Comparison of ENCODE assay signal across 10 mouse cellular contexts in genomic region chr11:69876186-69876585, GRCm38 (mm10). TPM values are rescaled to one million over a fixed set of nuclear protein-coding genes. Genes with fewer than 3 reads are reported as not detected.
DNase-seq lines count a peak whose midpoint lies in the region; ATAC-seq and TF ChIP-seq lines count a peak whose summit lies in the region.
"Had no signal": no experiment of that assay in that cellular context is flagged by ENCODE, and none has a peak within 500 bp of the region (broad histone marks: within the 10 kb centered on the region; RNA-seq: fewer than 3 reads in every experiment).

No protein-coding gene starts in this region.

- TF ChIP-seq CTCF in kidney, adult 2 months (conservative IDR thresholded peaks at IDR 0.05; ENCODE audit: insufficient read depth, insufficient read length, low read depth, low read length), result no peak
- TF ChIP-seq CTCF in intestine, postnatal 0 days (IDR thresholded peaks at IDR 0.05; ENCODE audit: low read depth), result no peak

- H3K36me3 ChIP-seq in kidney, adult 2 months (ENCODE audit: control insufficient read depth, insufficient read depth, low read length), result no peaks in the 10 kb centered on the region
- H3K36me3 ChIP-seq in embryonic facial prominence, embryonic 15.5 days, result no peaks in the 10 kb centered on the region
- no peaks in the 10 kb centered on the region for H3K36me3 ChIP-seq in intestine, postnatal 0 days (ENCODE audit: control insufficient read depth, insufficient read depth)
- H3K36me3 ChIP-seq: neural tube, embryonic 12.5 days had no signal

- ATAC-seq in embryonic facial prominence, embryonic 15.5 days (ENCODE audit: insufficient number of reproducible peaks, low FRiP score, low TSS enrichment, low read depth), result peak; percentile 52
- ATAC-seq in intestine, postnatal 0 days, result no peak

- H3K9ac ChIP-seq in embryonic facial prominence, embryonic 15.5 days, result no peak overlapping the region
- no peak overlapping the region for H3K9ac ChIP-seq in intestine, postnatal 0 days (ENCODE audit: low read depth, low read length)

- WGBS in kidney, adult 2 months, result 51% methylated on average over 7 of the region's 7 CpGs
- 22% methylated on average over 7 of the region's 7 CpGs for WGBS in embryonic facial prominence, embryonic 15.5 days
- WGBS in intestine, postnatal 0 days, result 44% methylated on average over 7 of the region's 7 CpGs

- H3K4me1 ChIP-seq in kidney, adult 2 months (ENCODE audit: control insufficient read depth, insufficient read depth, low read length), result 0 out of 2 replicates have a peak, but pooled peaks cover 11% of the 10 kb centered on the region
- H3K4me1 ChIP-seq in embryonic facial prominence, embryonic 15.5 days, result peaks cover 57% of the 10 kb centered on the region
- H3K4me1 ChIP-seq in intestine, postnatal 0 days (replicated peaks; ENCODE audit: control insufficient read depth, insufficient read depth, low read length), result peaks cover 5% of the 10 kb centered on the region; the same call in 1 of the 2 replicates

- no peak overlapping the region for H3K27ac ChIP-seq in kidney, adult 2 months (ENCODE audit: insufficient read depth, low read depth, low read length)
- peak overlapping the region; percentile 94 for H3K27ac ChIP-seq in embryonic facial prominence, embryonic 15.5 days (replicated peaks)
- H3K27ac ChIP-seq in intestine, postnatal 0 days (ENCODE audit: low read depth, low read length), result peak overlapping the region; percentile 28; the same call in 1 of the 2 replicates
- H3K27ac ChIP-seq: neural tube, embryonic 12.5 days had no signal

- TF ChIP-seq POLR2A in kidney, adult 2 months (IDR thresholded peaks at IDR 0.05; ENCODE audit: low read depth, low read length), result no peak

- H3K9me3 ChIP-seq in embryonic facial prominence, embryonic 15.5 days (replicated peaks), result no peaks in the 10 kb centered on the region
- no peaks in the 10 kb centered on the region for H3K9me3 ChIP-seq in intestine, postnatal 0 days (ENCODE audit: control insufficient read depth)
- H3K9me3 ChIP-seq: G1E; neural tube, embryonic 12.5 days had no signal

- DNase-seq in kidney, adult 2 months, result peak; percentile 65
- no peak for DNase-seq in kidney, adult 11 months
- peak; percentile 91 for DNase-seq in lung, postnatal 10 days
- DNase-seq in cerebellum, postnatal 10 days, result no peak
- DNase-seq in T-cell, adult 2 months (ENCODE audit: low spot score), result no peak
- DNase-seq in thymus, postnatal 0 days (ENCODE audit: low spot score), result no peak

- peak overlapping the region; percentile 88 for H3K4me2 ChIP-seq in embryonic facial prominence, embryonic 15.5 days (replicated peaks)
- H3K4me2 ChIP-seq in intestine, postnatal 0 days (replicated peaks; ENCODE audit: low read depth), result peak overlapping the region; percentile 35; the same call in 1 of the 2 replicates

- no peak overlapping the region for H3K4me3 ChIP-seq in kidney, adult 2 months (ENCODE audit: insufficient read depth, low read depth, low read length)
- H3K4me3 ChIP-seq in embryonic facial prominence, embryonic 15.5 days (replicated peaks), result no peak overlapping the region
- H3K4me3 ChIP-seq in intestine, postnatal 0 days (ENCODE audit: low read depth, low read length), result no peak overlapping the region
- H3K4me3 ChIP-seq: neural tube, embryonic 12.5 days had no signal

- H3K27me3 ChIP-seq in kidney, adult 2 months (replicated peaks; ENCODE audit: control insufficient read depth, insufficient read depth, low read length), result no peaks in the 10 kb centered on the region
- no peaks in the 10 kb centered on the region for H3K27me3 ChIP-seq in embryonic facial prominence, embryonic 15.5 days
- H3K27me3 ChIP-seq in intestine, postnatal 0 days (replicated peaks; ENCODE audit: control insufficient read depth, insufficient read depth, low read length), result no peaks in the 10 kb centered on the region

RNA-seq across cellular contexts. Expression of gene Tmem95, which starts 1.6 kb away (rescaled TPM):
- polyA plus RNA-seq in kidney, adult 2 months (2012; rRNA removed), result not detected in 2 replicates
- 0.35 and 0.47 TPM in 2 replicates for polyA plus RNA-seq in embryonic facial prominence, embryonic 15.5 days (2015; fragmentation: Nextera tagmentation; extraction: Ambion mirVana)
- not detected in 2 replicates for polyA plus RNA-seq in intestine, postnatal 0 days (2015; fragmentation: Nextera tagmentation; extraction: Ambion mirVana)
- not detected in 2 replicates for polyA plus RNA-seq in thymus, postnatal 0 days (2015; fragmentation: Nextera tagmentation; extraction: Ambion mirVana)
- polyA plus RNA-seq: G1E; neural tube, embryonic 12.5 days had no signal

RNA-seq across cellular contexts. Expression of gene Kctd11, which starts 5.0 kb away (rescaled TPM):
- polyA plus RNA-seq in kidney, adult 2 months (2012; rRNA removed), result 4.8 TPM in 2 replicates
- 13.8 and 18.1 TPM in 2 replicates for polyA plus RNA-seq in embryonic facial prominence, embryonic 15.5 days (2015; fragmentation: Nextera tagmentation; extraction: Ambion mirVana)
- polyA plus RNA-seq in intestine, postnatal 0 days (2015; fragmentation: Nextera tagmentation; extraction: Ambion mirVana), result 4.0 and 4.1 TPM in 2 replicates
- polyA plus RNA-seq in thymus, postnatal 0 days (2015; fragmentation: Nextera tagmentation; extraction: Ambion mirVana), result 1.7 and 2.3 TPM in 2 replicates

RNA-seq across cellular contexts. Expression of gene Tnk1, which starts 17.7 kb away (rescaled TPM):
- 7.9 and 9.3 TPM in 2 replicates for polyA plus RNA-seq in kidney, adult 2 months (2012; rRNA removed)
- polyA plus RNA-seq in embryonic facial prominence, embryonic 15.5 days (2015; fragmentation: Nextera tagmentation; extraction: Ambion mirVana), result 6.9 TPM in 2 replicates
- 11.7 and 12.8 TPM in 2 replicates for polyA plus RNA-seq in intestine, postnatal 0 days (2015; fragmentation: Nextera tagmentation; extraction: Ambion mirVana)
- 1.1 and 1.5 TPM in 2 replicates for polyA plus RNA-seq in thymus, postnatal 0 days (2015; fragmentation: Nextera tagmentation; extraction: Ambion mirVana)

RNA-seq across cellular contexts. Expression of gene Acap1, which starts 19.2 kb away (rescaled TPM):
- polyA plus RNA-seq in kidney, adult 2 months (2012; rRNA removed), result 1.7 and 6.1 TPM in 2 replicates
- polyA plus RNA-seq in embryonic facial prominence, embryonic 15.5 days (2015; fragmentation: Nextera tagmentation; extraction: Ambion mirVana), result 1.8 and 2.3 TPM in 2 replicates
- polyA plus RNA-seq in intestine, postnatal 0 days (2015; fragmentation: Nextera tagmentation; extraction: Ambion mirVana), result 1.1 TPM in 2 replicates
- polyA plus RNA-seq in thymus, postnatal 0 days (2015; fragmentation: Nextera tagmentation; extraction: Ambion mirVana), result 150 and 176 TPM in 2 replicates

RNA-seq across cellular contexts. Expression of gene 2810408A11Rik, which starts 24.6 kb away (rescaled TPM):
- polyA plus RNA-seq in kidney, adult 2 months (2012; rRNA removed), result 0.94 and 0.99 TPM in 2 replicates
- polyA plus RNA-seq in embryonic facial prominence, embryonic 15.5 days (2015; fragmentation: Nextera tagmentation; extraction: Ambion mirVana), result 8.7 and 9.4 TPM in 2 replicates
- polyA plus RNA-seq in intestine, postnatal 0 days (2015; fragmentation: Nextera tagmentation; extraction: Ambion mirVana), result 3.5 and 3.8 TPM in 2 replicates
- polyA plus RNA-seq in thymus, postnatal 0 days (2015; fragmentation: Nextera tagmentation; extraction: Ambion mirVana), result 19.8 and 26.0 TPM in 2 replicates

Comparison
In these comparisons a context has a peak if more than half of its experiments do, and no peak if none do; other contexts are left out.
1. DNase-seq: peak in kidney, adult 2 months (single experiment) and lung, postnatal 10 days (single experiment); none in kidney, adult 11 months (single experiment), cerebellum, postnatal 10 days (0 of 2), T-cell, adult 2 months (single experiment) and thymus, postnatal 0 days (single experiment).